Comparison of ENCODE assay signal across 13 mouse cellular contexts in genomic region chr19:61049413-61049812, GRCm38 (mm10).
A peak's percentile ranks its signal among the peaks of the same experiment; 100 is the strongest.
DNase-seq lines count a peak whose midpoint lies in the region; ATAC-seq lines count a peak whose summit lies in the region.
"Had no signal": no experiment of that assay in that cellular context is flagged by ENCODE, and none has a peak within 500 bp of the region (broad histone marks: within the 10 kb centered on the region; RNA-seq: fewer than 3 reads in every experiment).

No protein-coding gene starts in this region.

- H3K9me3 ChIP-seq in limb, embryonic 12.5 days = 0 out of 2 replicates have a peak, but pooled peaks cover 3% of the 10 kb centered on the region
- no peaks in the 10 kb centered on the region for H3K9me3 ChIP-seq in limb, embryonic 10.5 days (replicated peaks)
- H3K9me3 ChIP-seq: stomach, embryonic 15.5 days had no signal

- no peak overlapping the region for H3K9ac ChIP-seq in limb, embryonic 12.5 days (replicated peaks)
- H3K9ac ChIP-seq: stomach, embryonic 15.5 days had no signal

- no peaks in the 10 kb centered on the region for H3K4me1 ChIP-seq in limb, embryonic 12.5 days (replicated peaks)
- H3K4me1 ChIP-seq in limb, embryonic 10.5 days = no peaks in the 10 kb centered on the region
- H3K4me1 ChIP-seq: stomach, embryonic 15.5 days had no signal

- ATAC-seq in cerebellum, adult (ENCODE audit: insufficient number of reproducible peaks, low FRiP score, low TSS enrichment) = no peak
- ATAC-seq in limb, embryonic 12.5 days (ENCODE audit: insufficient number of reproducible peaks, insufficient read depth, low FRiP score, low TSS enrichment, low read depth) = no peak
- ATAC-seq: hindbrain, embryonic 16.5 days had no signal

- 56% methylated on average over 1 of the region's 1 CpGs for WGBS in limb, embryonic 12.5 days
- WGBS in limb, embryonic 10.5 days = 89% methylated on average over 1 of the region's 1 CpGs

- H3K27ac ChIP-seq in limb, embryonic 12.5 days = peak overlapping the region; percentile 29; the same call in 1 of the 2 replicates
- no peak overlapping the region for H3K27ac ChIP-seq in limb, embryonic 10.5 days
- H3K27ac ChIP-seq: stomach, embryonic 15.5 days had no signal

- peak; percentile 28 for DNase-seq in cerebellum, adult 9-10 months
- DNase-seq in limb, embryonic 10.5 days (ENCODE audit: low spot score) = no peak
- DNase-seq in kidney, postnatal 14 days = peak; percentile 24
- peak; percentile 39 for DNase-seq in skeletal muscle tissue, adult 2 months (ENCODE audit: low read depth, low spot score)
- DNase-seq in liver = no peak
- DNase-seq in Muller cell, postnatal 12 days (ENCODE audit: inconsistent ontology term) = no peak
- DNase-seq: embryo, embryonic 11 days; heart, postnatal 10 days; midbrain, embryonic 14.5 days had no signal

- H3K4me3 ChIP-seq in limb, embryonic 12.5 days (replicated peaks) = no peak overlapping the region
- H3K4me3 ChIP-seq in limb, embryonic 10.5 days = no peak overlapping the region
- H3K4me3 ChIP-seq: stomach, embryonic 15.5 days had no signal

- no peaks in the 10 kb centered on the region for H3K36me3 ChIP-seq in limb, embryonic 12.5 days
- H3K36me3 ChIP-seq in limb, embryonic 10.5 days = no peaks in the 10 kb centered on the region
- H3K36me3 ChIP-seq: stomach, embryonic 15.5 days had no signal

- H3K4me2 ChIP-seq in limb, embryonic 12.5 days = no peak overlapping the region
- H3K4me2 ChIP-seq: stomach, embryonic 15.5 days had no signal

- no peaks in the 10 kb centered on the region for H3K27me3 ChIP-seq in limb, embryonic 12.5 days
- H3K27me3 ChIP-seq in limb, embryonic 10.5 days (ENCODE audit: low read depth, poor library complexity, severe bottlenecking) = no peaks in the 10 kb centered on the region
- H3K27me3 ChIP-seq: stomach, embryonic 15.5 days had no signal

Comparison
In these comparisons a context has a peak if more than half of its experiments do, and no peak if none do; other contexts are left out.
1. DNase-seq: peak in cerebellum, adult 9-10 months (single experiment), kidney, postnatal 14 days (single experiment) and skeletal muscle tissue, adult 2 months (single experiment); none in limb, embryonic 10.5 days (single experiment), liver (single experiment) and Muller cell, postnatal 12 days (single experiment).